Mouse (Mus musculus) adrenal gland, postnatal 4 days (tissue): Measurements from ENCODE around the gene Nkx6-1. TPM values are rescaled to one million over a fixed set of nuclear protein-coding genes. Genes with fewer than 3 reads are reported as not detected.
A peak's percentile ranks its signal among the peaks of the same experiment; 100 is the strongest.

Experiments
- DNase-seq, 2 experiments: peaks; one replicate each; pipeline ENCODE4 v3.0.0; 2021 to 2022; ENCODE audit warnings: low spot score in 2 of 2, mixed read lengths in 2 of 2
- long read RNA-seq, 2 experiments: library from polyadenylated mRNA; stranded (forward); transcript quantifications; one replicate each; pipeline ENCODE4 v2.0.0; 2021
- total RNA-seq, 2 experiments: library from RNA; stranded (reverse); gene quantifications; 2 replicates each; pipeline ENCODE4 v1.2.3; 2021

Nkx6-1 gene
- total RNA-seq, result 1 to 10 TPM in 1 of 2 experiments, not detected in 1; 1.8 TPM
- long read RNA-seq, experiment 1, result 0 reads
- long read RNA-seq, experiment 2, result 0 reads

DNA sequence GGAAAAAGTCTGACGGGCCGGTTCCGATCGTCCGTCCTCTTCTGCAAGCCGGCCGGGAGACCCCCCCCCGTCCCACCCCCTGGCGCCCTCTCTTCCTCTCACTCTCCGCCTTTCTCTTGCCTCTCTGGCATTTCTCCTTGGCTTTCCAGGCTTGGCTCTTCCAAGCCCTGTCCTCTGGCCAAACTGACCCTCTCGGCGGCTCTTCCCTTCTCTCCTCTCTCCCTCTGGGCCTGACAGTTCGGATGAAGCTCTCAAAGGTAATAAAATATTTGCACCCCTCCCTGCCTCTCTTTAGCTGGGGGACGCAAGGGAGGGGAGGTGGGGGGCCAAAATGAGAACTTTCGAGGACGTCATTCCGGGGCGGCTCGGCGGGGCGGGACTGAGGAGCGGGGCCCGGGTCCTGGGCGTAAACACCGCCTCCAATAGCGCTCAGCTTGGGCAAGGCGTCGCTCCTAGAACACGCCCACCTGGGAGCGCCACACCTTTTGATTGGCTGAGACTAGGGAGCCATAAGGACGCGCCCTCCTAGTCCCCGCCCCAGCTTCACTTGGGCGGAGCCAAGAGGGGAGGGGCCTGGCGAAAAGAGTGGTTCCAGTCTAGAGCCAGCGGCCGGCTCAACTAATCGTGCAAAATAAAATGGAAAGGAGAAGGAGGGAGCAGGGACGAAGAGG lies at the start of gene Nkx6-1:
Nkx6-1 (minus strand) TSS at position 52 of the 671 bp plus-strand sequence.
- DNase-seq, result peak in 1 of 2 experiments; percentile 55

GRCm38 (mm10) chr5:101713064-101713613 lies 48.3 kb upstream of the Nkx6-1 start:
- DNase-seq, result no peak

DNA sequence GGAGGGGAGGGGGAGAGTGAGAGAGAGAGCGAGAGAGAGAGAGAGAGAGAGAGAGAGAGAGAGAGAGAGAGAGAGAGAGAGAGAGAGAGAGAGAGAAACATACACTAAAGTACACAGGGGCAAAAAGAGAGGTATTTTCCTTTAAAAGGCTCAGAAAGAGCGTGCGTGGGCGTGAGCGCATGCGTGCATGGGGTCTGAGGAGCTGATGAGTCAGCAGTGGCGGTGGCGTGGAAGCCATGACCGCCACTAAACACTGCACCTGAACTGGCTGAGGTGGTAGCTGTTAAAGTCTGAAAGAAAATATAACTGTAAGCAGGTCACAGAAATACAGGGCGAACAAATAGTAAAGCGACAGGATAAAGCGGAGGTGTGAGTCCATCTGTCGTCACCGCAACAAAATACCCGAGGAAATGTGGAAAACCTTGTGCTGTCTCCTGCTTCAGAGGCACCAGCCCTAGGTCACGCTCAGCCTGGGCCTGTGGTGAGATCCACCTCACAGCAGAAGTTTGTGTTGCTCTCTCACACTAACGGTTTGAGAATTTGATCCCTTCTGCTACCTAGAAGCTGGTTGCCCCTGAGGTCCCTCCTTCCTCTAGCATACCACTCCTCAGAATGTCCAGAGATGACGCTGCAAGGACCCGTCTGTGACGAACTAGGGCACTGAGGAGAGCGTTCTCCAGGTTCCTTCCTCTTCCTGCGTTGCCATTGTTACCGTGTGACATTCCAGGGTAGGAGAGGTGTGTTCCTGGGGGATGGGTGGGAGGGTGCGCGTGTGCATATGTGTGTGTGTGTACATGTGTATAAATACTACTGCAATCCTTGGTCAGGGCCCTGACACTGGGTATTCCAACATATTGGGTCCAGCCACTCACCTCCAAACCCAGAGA lies 38.8 kb upstream of the Nkx6-1 start:
- no peak for DNase-seq

DNA sequence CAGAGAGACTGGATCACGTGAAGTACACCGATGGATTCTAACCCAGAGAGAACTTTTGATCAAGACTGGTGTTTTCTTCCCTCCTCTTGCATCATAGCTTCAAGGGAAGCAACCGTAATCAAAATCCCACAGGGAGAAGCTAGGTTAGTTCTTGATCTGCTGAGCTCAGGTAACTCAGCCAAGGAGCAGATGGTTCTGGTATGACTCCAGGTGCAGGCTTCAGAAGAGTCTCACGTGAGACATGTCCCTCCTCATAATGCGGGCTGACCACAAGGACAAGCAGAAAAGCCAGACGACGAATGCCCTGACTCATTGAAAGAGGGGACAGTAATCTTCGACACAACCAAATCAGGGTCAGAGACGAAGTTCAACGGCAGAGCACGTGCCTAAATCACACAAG lies 37.8 kb upstream of the Nkx6-1 start:
- no peak for DNase-seq

- DNase-seq, result no peak
Measured at GRCm38 (mm10) chr5:101700607-101701006, 35.8 kb upstream of the Nkx6-1 start.

DNA sequence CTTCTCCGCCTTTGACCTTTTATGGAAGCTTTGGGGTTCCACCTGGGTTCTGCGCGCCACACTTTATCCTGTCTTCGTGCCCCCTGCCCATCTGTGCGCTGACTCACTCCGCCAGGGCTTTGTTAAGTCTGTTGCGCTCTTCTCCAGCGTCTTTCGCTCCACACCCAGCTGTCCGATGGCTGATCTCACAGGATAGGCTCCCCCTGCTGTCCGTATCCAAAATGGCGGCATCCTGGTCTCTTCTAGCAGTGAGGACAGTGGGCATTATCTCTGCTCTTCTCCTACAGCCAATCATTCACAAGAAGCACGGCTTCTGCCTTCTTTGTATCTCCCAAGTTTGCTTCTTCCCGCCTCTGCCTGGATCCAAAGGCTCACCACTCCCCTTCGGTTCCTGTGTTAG lies 23.8 kb upstream of the Nkx6-1 start:
- no peak for DNase-seq

GRCm38 (mm10) chr5:101683340-101683739 lies 18.5 kb upstream of the Nkx6-1 start:
- DNase-seq, result no peak

DNA sequence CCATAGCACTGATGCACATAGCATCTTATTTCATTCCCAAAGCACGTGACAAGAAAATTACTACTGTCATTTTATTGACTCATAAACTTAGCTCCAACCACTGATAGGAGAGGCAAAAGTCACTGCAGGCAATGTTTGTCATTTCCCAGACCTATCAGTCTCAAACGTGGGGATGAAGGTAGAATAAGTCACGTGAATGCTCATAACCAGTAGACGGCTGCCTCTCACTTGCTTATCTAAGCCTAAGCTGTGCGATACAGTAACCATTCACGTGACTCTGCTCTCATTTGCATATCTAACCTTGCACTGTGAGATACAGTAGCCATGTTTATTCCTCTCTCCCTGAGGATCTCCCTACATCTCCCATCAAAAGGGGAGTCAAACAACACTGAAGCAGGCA lies 15.5 kb upstream of the Nkx6-1 start:
- no peak for DNase-seq

DNA sequence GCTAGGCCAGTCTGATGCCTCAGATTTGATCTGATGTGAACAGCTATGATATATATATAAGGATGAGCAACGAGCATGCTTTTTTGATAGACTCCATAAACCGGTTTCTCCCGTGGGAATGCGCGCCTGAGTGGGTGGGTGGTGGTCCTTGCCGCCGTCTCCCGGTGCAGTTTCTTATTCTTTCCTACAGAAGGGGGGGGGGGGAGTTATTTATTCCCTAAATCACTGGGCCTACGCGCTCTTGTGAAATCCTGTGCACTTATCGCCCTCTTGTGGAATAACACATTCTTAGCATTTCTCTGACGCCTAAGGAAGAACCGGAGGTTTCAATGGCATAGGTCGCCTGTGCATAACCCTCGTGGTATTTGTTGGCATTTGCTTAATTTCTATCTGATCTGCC lies 4.6 kb upstream of the Nkx6-1 start:
- no peak for DNase-seq

DNA sequence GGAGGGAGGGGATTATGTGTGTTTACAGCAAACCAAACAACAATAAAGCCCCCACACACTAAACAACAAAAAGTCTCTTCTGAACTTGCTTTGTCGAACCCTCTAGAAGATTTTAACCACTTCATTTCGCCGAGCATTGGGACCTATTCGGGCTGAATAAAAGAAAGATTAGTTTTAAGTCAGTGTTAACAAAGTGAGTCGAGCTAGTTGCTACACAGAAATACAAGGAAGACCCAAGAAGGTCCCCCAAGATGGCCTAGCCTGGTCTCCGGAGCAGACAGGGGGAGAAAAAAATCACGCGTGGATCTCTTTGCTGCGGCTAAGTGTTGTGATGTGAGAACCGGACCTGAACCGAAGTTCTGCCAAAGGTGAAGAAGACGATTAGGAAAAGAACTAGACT lies 3.7 kb upstream of the Nkx6-1 start:
- DNase-seq, result no peak

DNA sequence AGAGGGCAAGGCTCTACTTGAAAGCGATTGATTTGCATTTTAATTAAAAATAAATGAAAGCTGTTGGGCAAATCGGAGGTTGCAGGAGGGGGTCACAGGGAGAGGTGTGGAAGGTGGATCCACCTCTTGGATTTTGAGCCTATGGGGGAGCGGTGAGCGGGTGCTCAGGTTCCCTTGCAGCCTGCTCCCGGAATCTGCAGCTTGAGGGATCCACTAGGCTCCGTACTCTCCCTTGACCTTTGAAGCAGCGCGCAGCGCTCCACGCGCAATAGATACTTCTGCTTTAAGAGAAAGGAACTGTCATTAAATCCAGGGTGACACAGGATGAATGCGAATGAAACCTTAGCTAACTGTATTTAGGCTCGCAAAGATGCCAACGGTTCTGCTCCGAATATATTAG lies 3.2 kb upstream of the Nkx6-1 start:
- DNase-seq, result no peak

DNA sequence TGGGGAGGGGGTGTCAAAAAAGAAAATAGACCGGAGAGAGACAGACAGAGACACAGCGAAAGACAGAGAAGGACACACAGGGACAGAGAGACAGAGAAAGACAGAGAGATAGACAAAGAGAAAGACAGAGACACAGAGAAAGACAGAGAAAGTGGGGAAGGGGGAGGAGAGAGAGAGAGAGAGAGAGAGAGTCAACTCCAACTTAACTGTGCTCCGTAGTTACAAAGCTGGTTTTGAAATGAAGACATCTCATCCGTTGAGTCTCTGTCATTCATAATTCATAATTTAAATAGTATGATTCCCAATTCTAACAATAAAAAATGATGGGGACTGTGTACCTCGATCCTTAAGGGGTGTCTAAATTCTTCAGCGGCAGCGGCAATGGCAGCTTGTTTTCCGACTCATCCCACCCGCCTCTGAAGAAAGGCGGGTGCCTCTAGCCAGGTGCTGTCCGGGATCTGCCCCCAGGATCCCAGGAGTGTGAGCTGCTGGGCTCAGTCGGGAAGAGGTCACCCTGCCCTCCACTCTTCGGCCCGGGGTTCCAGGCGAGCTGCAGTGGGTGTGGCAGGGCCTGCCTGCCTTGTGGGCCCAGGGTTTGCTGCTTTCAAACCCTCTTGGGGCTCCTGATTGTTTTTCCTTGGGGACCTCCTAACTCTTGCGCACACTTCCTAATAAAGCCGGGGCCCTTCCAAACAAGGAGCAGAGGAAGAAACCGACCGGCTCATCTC lies 2.6 kb upstream of the Nkx6-1 start:
- DNase-seq, result no peak

GRCm38 (mm10) chr5:101666713-101667112 lies 1.9 kb upstream of the Nkx6-1 start:
- DNase-seq, result no peak

GRCm38 (mm10) chr5:101666091-101666490 lies 1.3 kb upstream of the Nkx6-1 start:
- no peak for DNase-seq

- no peak for DNase-seq
Measured at GRCm38 (mm10) chr5:101664423-101664921, 324 bp downstream of the Nkx6-1 start.

DNA sequence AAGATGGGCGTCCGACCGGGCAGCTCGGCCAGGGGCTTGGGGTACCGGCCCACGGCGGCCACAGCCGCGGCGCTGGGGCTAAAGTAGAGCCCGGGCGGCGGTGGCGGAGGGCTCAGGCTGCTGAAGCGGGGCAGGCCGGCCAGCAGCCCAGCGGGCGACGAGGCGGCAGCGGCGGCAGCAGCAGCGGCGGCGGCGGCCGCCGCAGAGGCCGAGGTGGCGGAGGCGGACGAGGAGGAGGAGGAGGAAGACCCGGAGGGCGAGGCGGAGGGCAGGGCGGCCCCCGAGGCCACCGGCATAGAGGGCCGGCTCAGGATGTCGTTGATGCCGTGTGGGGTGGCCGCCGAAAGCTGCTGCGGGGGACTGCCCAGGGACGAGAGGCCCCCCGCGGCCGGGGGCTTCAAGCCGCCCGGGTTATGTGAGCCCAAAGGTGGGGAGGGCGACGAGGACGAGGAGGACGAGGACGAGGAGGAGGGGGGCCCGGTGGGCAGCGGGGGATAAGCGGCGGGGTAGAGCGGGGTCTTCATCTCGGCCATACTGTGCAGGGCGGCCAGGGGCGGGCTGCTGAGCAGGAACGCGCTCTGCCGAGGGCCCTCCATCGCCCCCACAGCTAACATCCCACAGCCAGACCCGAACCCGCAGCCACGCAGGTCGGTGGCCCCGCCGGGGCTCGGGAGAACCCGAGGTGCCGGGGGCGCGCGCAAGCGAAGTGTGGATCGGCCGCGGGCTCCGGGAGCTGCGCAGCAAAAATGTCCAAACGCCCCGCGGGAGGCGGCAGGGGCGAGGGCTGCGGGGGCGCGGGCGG lies 974 bp downstream of the Nkx6-1 start:
- no peak for DNase-seq

DNA sequence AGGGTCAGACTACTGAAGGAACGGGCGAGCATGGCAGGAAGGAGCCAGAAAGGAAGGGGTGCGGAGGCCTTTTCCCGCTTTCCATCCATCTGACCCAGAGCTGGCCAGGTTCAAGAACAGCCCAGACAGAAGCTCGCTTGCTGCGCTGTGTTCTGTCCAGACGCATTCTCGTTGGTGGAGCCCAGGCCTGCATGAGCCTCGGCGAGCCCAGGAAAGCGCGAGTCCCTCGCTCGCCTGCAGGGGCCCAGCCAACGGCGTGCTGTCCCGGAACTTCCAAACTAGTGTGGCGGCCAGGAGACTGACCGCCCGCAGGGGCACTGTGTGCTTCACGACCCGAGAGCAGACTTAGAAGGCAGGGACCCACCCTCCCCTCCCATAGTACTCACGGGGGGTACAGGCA lies 1.6 kb downstream of the Nkx6-1 start:
- DNase-seq, result no peak

DNA sequence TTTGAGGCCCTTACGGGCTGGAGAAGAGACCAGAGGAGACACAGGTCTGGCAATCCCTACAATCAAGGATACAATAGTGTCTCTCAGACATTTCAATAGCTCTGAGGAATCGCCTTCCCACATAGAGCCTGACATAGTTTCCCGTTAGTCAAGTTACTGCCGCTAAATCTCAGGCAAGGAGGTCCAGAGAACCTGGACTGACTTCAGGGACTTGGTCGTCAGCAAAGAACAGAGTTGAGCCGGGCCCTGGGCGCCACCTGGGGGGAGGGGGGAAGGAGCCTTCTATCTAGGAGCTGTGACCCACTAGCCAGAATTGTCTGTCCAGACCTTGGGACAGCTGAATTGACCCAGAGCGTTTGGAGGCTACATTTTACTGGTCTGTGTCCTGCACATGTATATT lies 2.3 kb downstream of the Nkx6-1 start:
- no peak for DNase-seq

DNA sequence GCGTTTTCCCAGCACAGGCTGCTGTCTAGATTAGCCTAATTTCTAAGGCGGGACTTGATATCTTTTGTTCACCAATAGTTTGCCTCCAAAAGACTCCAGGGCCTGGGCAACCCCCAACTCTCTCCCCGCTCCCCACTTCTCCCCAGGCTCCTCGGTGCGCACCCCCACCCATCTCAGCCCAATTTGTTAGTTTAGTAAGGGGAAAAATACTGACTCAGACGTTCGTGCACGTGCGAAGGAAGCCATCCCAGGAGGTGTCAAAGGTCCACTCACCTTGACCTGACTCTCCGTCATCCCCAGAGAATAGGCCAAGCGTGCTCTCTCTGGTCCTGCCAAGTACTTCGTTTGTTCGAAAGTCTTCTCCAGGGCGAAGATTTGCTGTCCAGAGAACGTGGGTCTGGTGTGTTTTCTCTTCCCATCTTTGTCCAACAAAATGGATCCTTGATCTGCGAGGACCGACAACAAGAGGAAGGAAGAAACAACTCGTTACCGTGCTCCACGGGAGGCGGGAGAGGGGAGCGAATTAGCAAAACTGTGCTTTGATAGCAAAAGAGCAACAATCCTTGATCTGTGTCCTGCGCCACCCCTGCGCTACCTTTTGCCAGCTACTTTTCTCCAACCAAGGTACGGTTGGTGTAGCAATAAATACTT lies 3.1 kb downstream of the Nkx6-1 start:
- DNase-seq, result no peak

DNA sequence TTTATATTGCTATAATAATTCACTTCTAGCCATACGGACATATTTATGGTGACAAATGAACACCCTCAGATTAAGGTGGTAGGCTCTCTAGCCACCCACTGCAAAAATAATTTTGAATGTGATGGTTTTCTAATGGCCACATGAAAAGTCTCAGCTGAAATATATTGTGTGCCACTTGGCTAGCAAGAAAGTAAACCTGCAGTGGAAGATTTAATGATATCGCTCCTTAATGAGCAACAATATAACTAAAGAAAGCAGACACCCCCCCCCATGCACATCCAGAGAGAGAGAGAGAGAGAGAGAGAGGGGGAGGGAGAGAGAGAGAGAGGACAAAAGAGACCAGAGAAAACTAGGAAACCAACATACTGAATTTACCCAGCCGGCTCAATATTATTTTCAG lies 4.1 kb downstream of the Nkx6-1 start:
- no peak for DNase-seq
